Mouse (Mus musculus) E14TG2a.4 (cell line): Measurements from ENCODE around the gene Zfp991.
"Not testable (repeated sequence)": the region's sequence is repeated elsewhere in the genome, so short reads cannot be mapped to it uniquely, and the experiment has no call there.

Experiments
- CTCF ChIP-seq: conservative IDR thresholded peaks from 2 replicates; pipeline ENCODE4 v1.5.1; 2014; ENCODE audit warnings: low read length
- NANOG ChIP-seq: IDR thresholded peaks from 2 replicates; pipeline ENCODE4 v1.6.1; 2014; ENCODE audit warnings: borderline replicate concordance, low read length, mixed read lengths

- TF ChIP-seq CTCF, NANOG: not testable (repeated sequence)
Observed at GRCm38 (mm10) chr4:147133596-147133995, 1.8 kb downstream of the Zfp991 start.
